Mouse (Mus musculus) intestine, embryonic 16.5 days (tissue): ENCODE data around the gene Ccdc58. TPM values are rescaled to one million over a fixed set of nuclear protein-coding genes. Genes with fewer than 3 reads are reported as not detected.

Source experiments
- ATAC-seq: fragments of 200-750 bp; cut with Nextera tagmentation; 2 replicates; pipeline ENCODE4 v1.8.0; 2017; ENCODE audit warnings: moderate TSS enrichment, moderate library complexity
- H3K27ac ChIP-seq: fragments of 300-500 bp; sonication (generic); 2 replicates; pipeline ENCODE4 v1.5.1; 2014; ENCODE audit warnings: mild to moderate bottlenecking, low read length
- H3K27me3 ChIP-seq: fragments of 300-500 bp; sonication (generic); replicated peaks from 2 replicates; pipeline ENCODE4 v1.6.1; 2014; ENCODE audit warnings: low read length, control low read depth, mixed read lengths; ENCODE audit not compliant: control insufficient read depth, insufficient read depth
- H3K36me3 ChIP-seq: fragments of 300-500 bp; sonication (generic); 2 replicates; pipeline ENCODE4 v1.6.1; 2014; ENCODE audit warnings: low read length, control low read depth; ENCODE audit not compliant: control insufficient read depth, insufficient read depth
- H3K4me1 ChIP-seq: fragments of 300-500 bp; sonication (generic); 2 replicates; pipeline ENCODE4 v1.6.1; 2014; ENCODE audit warnings: low read length, control low read depth, mixed read lengths; ENCODE audit not compliant: control insufficient read depth, insufficient read depth
- H3K4me2 ChIP-seq: fragments of 300-500 bp; sonication (generic); 2 replicates; pipeline ENCODE4 v1.6.1; 2014; ENCODE audit warnings: low read depth, low read length, control low read depth
- H3K4me3 ChIP-seq: fragments of 300-500 bp; sonication (generic); 2 replicates; pipeline ENCODE4 v1.5.1; 2014; ENCODE audit warnings: mild to moderate bottlenecking, low read length
- H3K9ac ChIP-seq: fragments of 300-500 bp; sonication (generic); 2 replicates; pipeline ENCODE4 v1.6.1; 2014; ENCODE audit warnings: low read depth, low read length
- H3K9me3 ChIP-seq: fragments of 300-500 bp; sonication (generic); 2 replicates; pipeline ENCODE4 v1.6.1; 2016; ENCODE audit warnings: low read length, control low read depth; ENCODE audit not compliant: control insufficient read depth
- WGBS: fragments of 180-500 bp; shearing (Covaris S2); extraction: QIAGEN DNeasy Blood & Tissue Kit; methylation state at CpG from one replicate; pipeline ENCODE4 v1.1.7; 2014; 5-methylcytosine and 5-hydroxymethylcytosine counted together
- polyA plus RNA-seq: library from polyadenylated mRNA; unstranded; fragments of >200 nt; fragmentation: Nextera tagmentation; extraction: Ambion mirVana; gene quantifications from 2 replicates; pipeline ENCODE4 v1.2.1, GENCODE M21; 2015

Ccdc58 gene
- polyA plus RNA-seq, 1 experiment from 2014 or later, result 121 TPM

DNA sequence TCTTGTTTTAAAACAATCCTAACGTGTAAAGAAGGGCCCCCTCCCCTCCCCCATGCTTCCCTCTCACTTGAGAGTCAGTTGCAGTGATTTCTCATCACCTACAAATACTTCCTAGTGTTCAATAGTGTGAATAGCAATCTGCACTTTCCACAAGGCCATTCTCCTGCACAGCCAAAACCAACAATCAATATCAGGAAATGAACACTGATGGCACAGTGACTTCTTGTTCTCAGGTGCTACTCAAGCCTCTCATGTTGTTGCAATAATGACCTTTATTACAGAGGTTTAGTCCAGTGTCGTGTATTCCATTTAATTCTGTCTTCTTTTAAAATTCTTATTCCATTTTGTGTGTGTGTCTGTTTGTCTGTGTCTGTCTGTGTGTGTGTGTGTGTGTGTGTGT is 66.7 kb downstream of the Ccdc58 start:
- ATAC-seq, result no peak
- H3K4me2 ChIP-seq, result no peak overlapping the region
- no peak overlapping the region for H3K4me3 ChIP-seq
- H3K9me3 ChIP-seq, result no peaks in the 10 kb centered on the region
- 83% methylated on average over 2 of the region's 2 CpGs for WGBS
- no peak overlapping the region for H3K27ac ChIP-seq
- no peaks in the 10 kb centered on the region for H3K36me3 ChIP-seq
- H3K4me1 ChIP-seq, result no peaks in the 10 kb centered on the region
- no peak overlapping the region for H3K9ac ChIP-seq
- H3K27me3 ChIP-seq, result no peaks in the 10 kb centered on the region

Other genes starting within 250 kb of the Ccdc58 start
- gene Parp14, start 200.1 kb upstream of the Ccdc58 start, polyA plus RNA-seq, result 2.2 TPM in 2 replicates
- gene Parp9, start 133.2 kb upstream of the Ccdc58 start, polyA plus RNA-seq, result 13.0 and 15.5 TPM in 2 replicates
- gene Dtx3l, start 132.5 kb upstream of the Ccdc58 start, polyA plus RNA-seq, result 8.5 and 9.2 TPM in 2 replicates
- 31.6 and 33.3 TPM in 2 replicates for gene Kpna1, start 92.9 kb upstream of the Ccdc58 start, polyA plus RNA-seq
- gene Wdr5b, start 30.5 kb upstream of the Ccdc58 start, polyA plus RNA-seq, result 5.7 and 5.9 TPM in 2 replicates
- 513 and 517 TPM in 2 replicates for gene Fam162a, start 91 bp upstream of the Ccdc58 start, polyA plus RNA-seq
- not detected in 2 replicates for gene Csta1, start 59.6 kb downstream of the Ccdc58 start, polyA plus RNA-seq
- 1.1 TPM in 1 of 2 replicates, not detected in the other for gene Stfa2l1, start 85.1 kb downstream of the Ccdc58 start, polyA plus RNA-seq
- gene Gm5483, start 112.5 kb downstream of the Ccdc58 start, polyA plus RNA-seq, result 1.6 and 2.4 TPM in 2 replicates
- gene Gm5416, start 138.7 kb downstream of the Ccdc58 start, polyA plus RNA-seq, result not detected in 2 replicates
- 0.39 and 1.2 TPM in 2 replicates for gene 2010005H15Rik, start 149.8 kb downstream of the Ccdc58 start, polyA plus RNA-seq
- gene Stfa1, start 205.3 kb downstream of the Ccdc58 start, polyA plus RNA-seq, result 3.8 and 7.1 TPM in 2 replicates